Mouse (Mus musculus) myocyte (in vitro differentiated cells): ENCODE measurements at regions not wholly inside any gene's neighbourhood (a gene's known extent, or its start where the extent isn't known, plus 50 kb on each side); places are given as distances from the start of the nearest gene placed in this dataset.

ENCODE experiments used
- CEBPB ChIP-seq: IDR thresholded peaks from 2 replicates; pipeline ENCODE4 v1.6.1; 2011; ENCODE audit warnings: mild to moderate bottlenecking, moderate library complexity; ENCODE audit not compliant: poor library complexity, insufficient read depth, severe bottlenecking
- MYOG ChIP-seq, 3 experiments: IDR thresholded peaks; one replicate each; pipeline ENCODE4 v1.6.1; 2011; ENCODE audit warnings: control low read depth in 2 of 3, low read depth in 2 of 3, mild to moderate bottlenecking in 2 of 3; ENCODE audit not compliant: insufficient read length in 2 of 3, control insufficient read depth in 1 of 3, insufficient read depth in 1 of 3
- POLR2A ChIP-seq: IDR thresholded peaks from one replicate; pipeline ENCODE4 v1.6.1; 2011; ENCODE audit warnings: low read depth, mild to moderate bottlenecking, control low read depth, moderate library complexity; ENCODE audit not compliant: insufficient read length
- POLR2AphosphoS2 ChIP-seq: IDR thresholded peaks from one replicate; pipeline ENCODE4 v1.6.1; 2011; ENCODE audit warnings: low read depth, control low read depth; ENCODE audit not compliant: insufficient read length
- USF1 ChIP-seq: IDR thresholded peaks from one replicate; pipeline ENCODE4 v1.6.1; 2011; ENCODE audit warnings: low read depth, mild to moderate bottlenecking, control low read depth, moderate library complexity

DNA sequence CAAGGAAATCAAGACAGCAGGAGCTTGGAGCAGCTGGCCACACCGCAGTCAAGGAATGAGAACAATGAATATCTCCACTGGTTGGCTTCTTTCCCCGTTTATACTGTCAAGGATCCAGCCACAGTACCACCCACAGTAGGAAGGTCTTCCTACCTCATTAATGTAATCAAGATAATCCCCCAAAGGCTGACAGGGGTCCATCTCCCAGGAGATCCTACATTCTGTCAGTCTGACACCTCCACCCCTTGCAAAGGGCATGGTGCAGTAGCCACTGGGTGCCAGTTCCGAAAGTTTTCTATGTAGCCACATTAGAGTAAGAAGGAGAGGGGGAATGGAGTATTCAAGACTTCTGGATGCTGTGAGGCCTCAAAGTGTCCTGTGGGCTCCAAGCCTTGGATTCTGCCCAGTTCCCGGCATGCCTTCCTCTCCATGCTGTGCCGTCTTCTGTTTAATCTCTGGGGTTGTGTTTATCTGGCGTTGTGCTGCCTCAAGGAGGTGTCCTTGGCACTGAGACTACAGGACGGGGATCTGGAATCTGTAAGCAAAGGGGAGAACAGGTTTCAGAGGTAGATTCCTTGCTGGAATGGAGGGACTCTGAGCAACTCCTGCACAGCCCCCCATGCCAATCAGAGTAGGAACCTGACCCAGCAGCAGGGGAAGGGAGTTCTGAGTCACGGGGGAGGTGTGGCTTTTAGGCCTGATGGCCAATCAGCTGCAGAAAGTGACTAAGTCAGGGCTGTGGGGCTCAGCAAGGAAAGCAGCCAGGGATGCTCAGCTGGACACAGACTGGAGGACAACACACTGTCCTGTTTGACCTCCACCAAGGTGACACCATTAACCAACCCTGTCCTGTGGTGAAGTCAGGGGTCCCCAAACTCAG, 77.3 kb upstream of the Wscd1 start:
- TF ChIP-seq POLR2A: no peak
- no peak for TF ChIP-seq CEBPB
- TF ChIP-seq MYOG (IDR thresholded peaks at IDR 0.05; ENCODE audit: control insufficient read depth in 1 of 3, insufficient read depth in 1 of 3, insufficient read length in 2 of 3, low read depth in 2 of 3): no peak
- no peak for TF ChIP-seq POLR2AphosphoS2
- no peak for TF ChIP-seq USF1
